Mouse (Mus musculus) left cerebral cortex, postnatal 25 days (tissue): ENCODE measurements at regions not wholly inside any gene's neighbourhood (a gene's known extent, or its start where the extent isn't known, plus 50 kb on each side); places are given as distances from the start of the nearest gene placed in this dataset.
"Not testable (repeated sequence)": the region's sequence is repeated elsewhere in the genome, so short reads cannot be mapped to it uniquely, and the experiment has no call there.

Source experiments
- DNase-seq, 2 experiments: peaks; one replicate each; pipeline ENCODE4 v3.0.0; 2022; ENCODE audit warnings: low spot score in 2 of 2, mixed read lengths in 1 of 2
- intact Hi-C: fragments of 180-260 bp; cut with DNase I; formaldehyde crosslinking; loops from one replicate; pipeline ENCODE4 v1.15.1; 2025

DNA sequence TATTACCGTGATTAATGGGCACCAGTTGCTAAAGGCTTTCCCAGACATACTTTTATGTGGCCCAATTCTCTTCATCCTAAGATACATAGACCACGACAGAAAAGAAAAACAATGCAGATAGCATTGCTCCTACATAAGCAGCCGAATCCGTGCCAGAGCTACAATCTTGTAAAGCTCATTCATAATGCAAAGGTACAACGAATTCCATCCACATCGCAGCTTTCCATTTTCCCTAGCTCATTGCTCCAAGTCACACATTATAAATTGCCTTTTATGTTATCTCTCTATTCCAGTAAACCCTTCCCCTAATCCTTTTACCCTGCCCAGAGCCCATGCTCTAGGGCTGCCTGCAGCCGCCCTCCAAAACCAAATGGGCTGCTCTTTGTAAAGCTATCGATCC lies 226.8 kb downstream of the Utp18 start:
- intact Hi-C loops, result no loop called here
- peak in 1 of 2 experiments; percentile 9 for DNase-seq

DNA sequence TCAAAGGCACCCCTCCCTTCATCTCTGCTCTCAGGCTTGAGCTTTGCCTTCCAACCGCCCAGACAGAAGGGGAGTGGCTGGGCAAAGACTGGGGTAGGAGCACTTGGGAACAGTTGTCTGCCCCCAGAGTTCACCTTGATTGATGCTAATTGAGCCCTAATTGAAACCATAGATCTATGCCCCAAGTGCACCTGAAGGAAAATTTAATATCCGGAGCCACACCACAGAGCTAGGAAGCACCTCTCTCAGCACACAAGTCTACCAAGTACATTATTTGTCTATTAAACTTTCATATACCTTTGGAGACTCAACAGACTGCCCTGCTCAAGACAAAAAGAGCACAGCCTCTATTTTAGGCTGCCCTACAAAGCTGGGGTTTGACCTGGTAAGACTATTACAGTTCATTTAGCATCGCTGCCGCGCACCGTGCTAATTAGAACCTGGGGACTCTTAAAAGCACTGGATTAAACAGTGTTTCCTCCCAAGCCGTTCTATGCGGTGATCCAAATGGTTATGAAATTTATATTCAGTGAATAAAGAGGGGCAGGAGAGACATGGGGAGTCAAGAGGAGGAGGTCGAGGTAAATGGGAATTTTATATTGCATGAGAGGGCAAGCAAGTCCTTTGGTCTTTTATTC lies 229.8 kb downstream of the Utp18 start:
- intact Hi-C loops, result no loop called here
- DNase-seq, result no peak

DNA sequence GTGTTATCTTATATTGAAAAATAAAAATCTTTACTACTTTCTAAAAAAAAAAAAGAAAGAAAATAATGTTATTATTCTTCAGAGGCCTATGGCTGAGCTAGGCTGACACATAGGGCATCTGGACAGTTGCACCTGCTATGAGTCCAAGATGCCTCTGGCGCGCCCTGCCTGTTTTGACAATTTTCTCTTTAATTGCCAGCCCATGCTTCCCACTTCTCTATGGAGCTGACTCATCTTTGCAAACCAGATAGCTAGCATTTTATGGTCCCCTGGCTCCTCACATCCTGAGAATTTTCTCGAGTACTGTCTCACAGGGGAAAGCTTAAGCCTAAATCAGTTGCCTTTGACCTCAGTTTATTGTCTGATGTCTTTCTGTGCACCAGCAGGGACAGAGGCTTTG lies 232.2 kb downstream of the Utp18 start:
- intact Hi-C loops, result no loop called here
- peak in 1 of 2 experiments; percentile 50 for DNase-seq

DNA sequence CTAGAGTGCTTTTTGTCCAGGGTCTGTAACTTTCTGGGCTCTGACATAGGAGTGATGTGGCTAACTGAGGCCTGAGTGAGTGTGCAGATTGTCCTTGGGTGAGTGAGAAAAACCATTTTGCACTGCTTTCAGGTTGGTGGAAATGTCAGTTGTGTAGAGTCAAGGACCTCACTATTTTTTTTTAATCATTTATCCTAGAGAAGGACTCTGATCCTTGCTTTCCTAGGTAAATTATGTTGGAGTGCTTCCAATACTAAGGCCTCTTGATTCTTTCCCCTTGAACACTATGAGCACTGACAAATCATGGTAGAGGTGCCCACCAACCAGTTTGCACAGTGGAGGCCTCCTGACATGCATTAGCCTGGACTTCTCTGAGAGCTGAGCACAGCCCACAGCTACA lies 233.6 kb downstream of the Utp18 start:
- DNase-seq, intact Hi-C loops: not testable (repeated sequence)
